ENCODE assay signal across 12 mouse cellular contexts in the genomic region with DNA sequence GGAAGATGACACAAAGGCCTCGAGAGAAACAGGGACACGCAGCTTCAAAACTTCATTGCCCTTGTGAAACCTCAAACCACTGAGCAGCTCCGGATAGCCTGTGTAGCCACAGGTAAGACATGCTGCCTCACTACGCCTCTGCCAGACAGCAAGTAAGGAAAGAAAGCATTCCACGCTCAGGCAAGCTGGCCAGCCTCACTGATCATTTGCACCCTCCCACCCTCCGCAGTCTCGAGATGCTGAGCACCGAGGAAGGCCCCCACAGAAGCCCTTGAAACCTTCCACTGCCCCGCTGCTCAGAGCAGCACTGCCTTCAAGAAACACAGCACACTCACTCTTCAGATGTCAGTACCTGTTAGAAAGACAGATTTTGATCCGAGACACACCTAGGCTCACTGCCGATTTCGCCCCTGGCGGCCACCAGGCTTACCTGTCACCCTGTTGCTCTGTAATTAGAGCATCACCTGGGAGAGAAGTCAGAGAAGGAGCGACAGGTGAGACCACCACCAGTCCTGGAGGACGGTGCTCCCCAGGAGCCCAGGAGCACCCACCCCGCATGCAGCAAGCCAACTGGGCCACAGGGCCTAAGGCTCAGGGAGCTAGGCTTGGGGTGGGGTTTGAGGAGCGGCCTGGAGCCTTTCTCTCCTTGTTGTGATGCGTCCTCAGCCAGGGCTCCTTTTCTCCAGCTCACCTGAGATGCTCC. TPM values are rescaled to one million over a fixed set of nuclear protein-coding genes. Genes with fewer than 3 reads are reported as not detected.
DNase-seq lines count a peak whose midpoint lies in the region; ATAC-seq and TF ChIP-seq lines count a peak whose summit lies in the region.
"Had no signal": no experiment of that assay in that cellular context is flagged by ENCODE, and none has a peak within 500 bp of the region (broad histone marks: within the 10 kb centered on the region; RNA-seq: fewer than 3 reads in every experiment).

No protein-coding gene starts in this region.

- H3K27me3 ChIP-seq in kidney, embryonic 16.5 days (ENCODE audit: insufficient read depth, low read length), result peaks cover 4% of the 10 kb centered on the region; the same call in 1 of the 2 replicates
- H3K27me3 ChIP-seq in cerebellum, adult 2 months (ENCODE audit: control insufficient read depth, insufficient read depth, low read length), result no peaks in the 10 kb centered on the region
- H3K27me3 ChIP-seq in forebrain, embryonic 10.5 days (ENCODE audit: poor library complexity, severe bottlenecking), result peaks cover 37% of the 10 kb centered on the region
- H3K27me3 ChIP-seq in midbrain, embryonic 12.5 days, result peaks cover 12% of the 10 kb centered on the region
- no peaks in the 10 kb centered on the region for H3K27me3 ChIP-seq in stomach, postnatal 0 days (ENCODE audit: control insufficient read depth, insufficient read depth, low read length)

- H3K9me3 ChIP-seq in kidney, embryonic 16.5 days (ENCODE audit: low read length), result no peaks in the 10 kb centered on the region
- H3K9me3 ChIP-seq in forebrain, embryonic 10.5 days, result no peaks in the 10 kb centered on the region
- H3K9me3 ChIP-seq in midbrain, embryonic 12.5 days, result no peaks in the 10 kb centered on the region
- no peaks in the 10 kb centered on the region for H3K9me3 ChIP-seq in stomach, postnatal 0 days (ENCODE audit: control insufficient read depth, low read length)
- H3K9me3 ChIP-seq: limb, embryonic 15.5 days had no signal

- H3K4me3 ChIP-seq in kidney, embryonic 16.5 days (ENCODE audit: low read length), result no peak overlapping the region
- peak overlapping the region; percentile 66 for H3K4me3 ChIP-seq in cerebellum, adult 2 months (replicated peaks; ENCODE audit: insufficient read depth, low read depth, low read length)
- H3K4me3 ChIP-seq in forebrain, embryonic 10.5 days, result peak overlapping the region; percentile 38; the same call in 1 of the 2 replicates
- peak overlapping the region; percentile 34; the same call in 1 of the 2 replicates for H3K4me3 ChIP-seq in midbrain, embryonic 12.5 days
- no peak overlapping the region for H3K4me3 ChIP-seq in stomach, postnatal 0 days (ENCODE audit: low read depth, low read length)

- no peaks in the 10 kb centered on the region for H3K36me3 ChIP-seq in kidney, embryonic 16.5 days (ENCODE audit: insufficient read depth, low read length)
- H3K36me3 ChIP-seq in forebrain, embryonic 10.5 days (replicated peaks), result no peaks in the 10 kb centered on the region
- no peaks in the 10 kb centered on the region for H3K36me3 ChIP-seq in midbrain, embryonic 12.5 days
- no peaks in the 10 kb centered on the region for H3K36me3 ChIP-seq in stomach, postnatal 0 days (ENCODE audit: control insufficient read depth, insufficient read depth, low read length)
- H3K36me3 ChIP-seq: limb, embryonic 15.5 days had no signal

- no peak for TF ChIP-seq EP300 in stomach, postnatal 0 days (optimal IDR thresholded peaks at IDR 0.05)

- H3K9ac ChIP-seq in kidney, embryonic 16.5 days (replicated peaks; ENCODE audit: low read length), result no peak overlapping the region
- no peak overlapping the region for H3K9ac ChIP-seq in midbrain, embryonic 12.5 days (replicated peaks)
- no peak overlapping the region for H3K9ac ChIP-seq in stomach, postnatal 0 days (ENCODE audit: low read length)

- peaks cover 8% of the 10 kb centered on the region; the same call in 1 of the 2 replicates for H3K4me1 ChIP-seq in kidney, embryonic 16.5 days (ENCODE audit: insufficient read depth, low read length)
- H3K4me1 ChIP-seq in cerebellum, adult 2 months (ENCODE audit: control insufficient read depth, insufficient read depth, low read length), result peaks cover 6% of the 10 kb centered on the region; the same call in 1 of the 2 replicates
- H3K4me1 ChIP-seq in forebrain, embryonic 10.5 days, result peaks cover 28% of the 10 kb centered on the region
- peaks cover 17% of the 10 kb centered on the region for H3K4me1 ChIP-seq in midbrain, embryonic 12.5 days
- no peaks in the 10 kb centered on the region for H3K4me1 ChIP-seq in stomach, postnatal 0 days (replicated peaks; ENCODE audit: control insufficient read depth, insufficient read depth)

- ATAC-seq in kidney, embryonic 16.5 days (ENCODE audit: low FRiP score, low TSS enrichment), result no peak
- ATAC-seq in midbrain, embryonic 12.5 days (ENCODE audit: low FRiP score, low read depth), result 0 out of 2 replicates have a peak, but pooled peaks have one; percentile 20
- ATAC-seq in CD4-positive, CD25-positive, alpha-beta regulatory T cell, adult 4 months, result no peak
- ATAC-seq in stomach, postnatal 0 days (ENCODE audit: low FRiP score, low TSS enrichment), result no peak

- 65% methylated on average over 18 of the region's 18 CpGs for WGBS in kidney, embryonic 16.5 days
- 69% methylated on average over 18 of the region's 18 CpGs for WGBS in cerebellum, adult 2 months
- WGBS in forebrain, embryonic 10.5 days, result 51% methylated on average over 18 of the region's 18 CpGs
- WGBS in midbrain, embryonic 12.5 days, result 53% methylated on average over 18 of the region's 18 CpGs
- 66% methylated on average over 18 of the region's 18 CpGs for WGBS in stomach, postnatal 0 days

- TF ChIP-seq CTCF in cerebellum, adult 2 months (IDR thresholded peaks at IDR 0.05; ENCODE audit: borderline replicate concordance, insufficient read depth, low read depth, low read length), result no peak
- no peak for TF ChIP-seq CTCF in stomach, postnatal 0 days (IDR thresholded peaks at IDR 0.05; ENCODE audit: low read depth)

- H3K27ac ChIP-seq in kidney, embryonic 16.5 days (ENCODE audit: low read length), result no peak overlapping the region
- peak overlapping the region; percentile 38 for H3K27ac ChIP-seq in cerebellum, adult 2 months (ENCODE audit: insufficient read depth, low read length)
- H3K27ac ChIP-seq in forebrain, embryonic 10.5 days, result no peak overlapping the region; the same call in 1 of the 2 replicates
- no peak overlapping the region for H3K27ac ChIP-seq in midbrain, embryonic 12.5 days (replicated peaks)
- no peak overlapping the region for H3K27ac ChIP-seq in stomach, postnatal 0 days (replicated peaks)
- H3K27ac ChIP-seq: limb, embryonic 15.5 days had no signal

- no peak for DNase-seq in kidney, adult 8-10 months
- DNase-seq in cerebellum, adult 2 months, result peak; percentile 26 to 54
- no peak for DNase-seq in forebrain, embryonic 10.5 days (ENCODE audit: extremely low spot score, low spot score)
- DNase-seq in stomach, postnatal 0 days (ENCODE audit: low spot score), result no peak
- DNase-seq in urinary bladder, postnatal 4 days (ENCODE audit: low spot score in 2 of 2), result no peak
- DNase-seq: kidney, adult 9 months; thymus, postnatal 36 days had no signal

- peak overlapping the region; percentile 41; the same call in 1 of the 2 replicates for H3K4me2 ChIP-seq in kidney, embryonic 16.5 days (replicated peaks; ENCODE audit: low read depth, low read length)
- peak overlapping the region; percentile 54 for H3K4me2 ChIP-seq in midbrain, embryonic 12.5 days (replicated peaks)
- no peak overlapping the region for H3K4me2 ChIP-seq in stomach, postnatal 0 days (replicated peaks; ENCODE audit: low read depth)

- TF ChIP-seq POLR2A in cerebellum, adult 2 months (IDR thresholded peaks at IDR 0.05; ENCODE audit: borderline replicate concordance, insufficient read depth, low read length), result no peak

RNA-seq across cellular contexts. Expression of gene Trim66, which starts 15.2 kb away (rescaled TPM):
- 0.03 TPM in 1 of 2 replicates, not detected in the other for polyA plus RNA-seq in kidney, embryonic 16.5 days (2015; fragmentation: Nextera tagmentation; extraction: Ambion mirVana)
- polyA plus RNA-seq in cerebellum, adult 2 months (2012; rRNA removed), result 11.3 and 11.6 TPM in 2 replicates
- 0.06 and 0.09 TPM in 2 replicates for polyA plus RNA-seq in forebrain, embryonic 10.5 days (2016; fragmentation: Nextera tagmentation; extraction: Ambion mirVana)
- 0.21 and 0.23 TPM in 2 replicates for polyA plus RNA-seq in midbrain, embryonic 12.5 days (2016; fragmentation: Nextera tagmentation; extraction: Ambion mirVana)
- not detected for polyA plus RNA-seq in CD4-positive, CD25-positive, alpha-beta regulatory T cell, adult 4 months (2017; shearing (Covaris generic))
- polyA plus RNA-seq in stomach, postnatal 0 days (2015; fragmentation: Nextera tagmentation; extraction: Ambion mirVana), result 0.02 TPM in 2 replicates

RNA-seq across cellular contexts. Expression of gene Rpl27a, which starts 26.2 kb away (rescaled TPM):
- 122 and 129 TPM in 2 replicates for polyA plus RNA-seq in kidney, embryonic 16.5 days (2015; fragmentation: Nextera tagmentation; extraction: Ambion mirVana)
- polyA plus RNA-seq in cerebellum, adult 2 months (2012; rRNA removed), result 299 and 318 TPM in 2 replicates
- polyA plus RNA-seq in forebrain, embryonic 10.5 days (2016; fragmentation: Nextera tagmentation; extraction: Ambion mirVana), result 133 and 134 TPM in 2 replicates
- polyA plus RNA-seq in midbrain, embryonic 12.5 days (2016; fragmentation: Nextera tagmentation; extraction: Ambion mirVana), result 93.5 and 93.7 TPM in 2 replicates
- polyA plus RNA-seq in CD4-positive, CD25-positive, alpha-beta regulatory T cell, adult 4 months (2017; shearing (Covaris generic)), result 100 to 1,000 TPM; 210 to 315 TPM
- polyA plus RNA-seq in stomach, postnatal 0 days (2015; fragmentation: Nextera tagmentation; extraction: Ambion mirVana), result 122 and 123 TPM in 2 replicates

RNA-seq across cellular contexts. Expression of gene Stk33, which starts 53.9 kb away (rescaled TPM):
- polyA plus RNA-seq in kidney, embryonic 16.5 days (2015; fragmentation: Nextera tagmentation; extraction: Ambion mirVana), result 0.51 and 0.58 TPM in 2 replicates
- 0.90 and 1.1 TPM in 2 replicates for polyA plus RNA-seq in cerebellum, adult 2 months (2012; rRNA removed)
- polyA plus RNA-seq in forebrain, embryonic 10.5 days (2016; fragmentation: Nextera tagmentation; extraction: Ambion mirVana), result 4.8 and 5.7 TPM in 2 replicates
- polyA plus RNA-seq in midbrain, embryonic 12.5 days (2016; fragmentation: Nextera tagmentation; extraction: Ambion mirVana), result 20.8 and 27.0 TPM in 2 replicates
- not detected for polyA plus RNA-seq in CD4-positive, CD25-positive, alpha-beta regulatory T cell, adult 4 months (2017; shearing (Covaris generic))
- polyA plus RNA-seq in stomach, postnatal 0 days (2015; fragmentation: Nextera tagmentation; extraction: Ambion mirVana), result 0.29 and 0.53 TPM in 2 replicates
- polyA plus RNA-seq: small intestine, adult 2 months had no signal

Comparison
In these comparisons a context has a peak if more than half of its experiments do, and no peak if none do; other contexts are left out.
1. H3K4me3 ChIP-seq: peak in cerebellum, adult 2 months (single experiment), forebrain, embryonic 10.5 days (single experiment) and midbrain, embryonic 12.5 days (single experiment); none in kidney, embryonic 16.5 days (single experiment) and stomach, postnatal 0 days (single experiment).
2. DNase-seq: peak in cerebellum, adult 2 months (2 of 2); none in kidney, adult 8-10 months (0 of 2), forebrain, embryonic 10.5 days (single experiment), stomach, postnatal 0 days (single experiment) and urinary bladder, postnatal 4 days (0 of 2).
3. RNA of gene Trim66, which starts 15.2 kb away (polyA plus RNA-seq): 11.3 to 11.6 TPM in cerebellum, adult 2 months; 0.21 to 0.23 TPM in midbrain, embryonic 12.5 days, not detected in CD4-positive, CD25-positive, alpha-beta regulatory T cell, adult 4 months, 0.06 to 0.09 TPM in forebrain, embryonic 10.5 days, 0.02 TPM in stomach, postnatal 0 days and 0.03 TPM in kidney, embryonic 16.5 days; every median in the first group is over 10 times any median in the second.